Mouse (Mus musculus): ENCODE data around the gene Tldc2.
A peak's percentile ranks its signal among the peaks of the same experiment; 100 is the strongest.

The Tldc2 gene

GRCm38 (mm10) chr2:157086796-157087195, at the start of gene Tldc2:
Tldc2 (plus strand) TSS chr2:157087055.
- DNase-seq (ENCODE audit: low read depth, low spot score) = no peak

GRCm38 (mm10) chr2:157037303-157037702, 49.6 kb upstream of the Tldc2 start:
- DNase-seq (ENCODE audit: low read depth, low spot score) = no peak

- no peak for DNase-seq (ENCODE audit: low read depth, low spot score)
Observed at GRCm38 (mm10) chr2:157039900-157040648, 46.8 kb upstream of the Tldc2 start.

GRCm38 (mm10) chr2:157040649-157041046, 46.2 kb upstream of the Tldc2 start:
- DNase-seq (ENCODE audit: low read depth, low spot score) = no peak

GRCm38 (mm10) chr2:157041421-157041820, 45.4 kb upstream of the Tldc2 start:
- DNase-seq (ENCODE audit: low read depth, low spot score) = no peak

- DNase-seq (ENCODE audit: low read depth, low spot score) = no peak
Observed at GRCm38 (mm10) chr2:157043556-157043955, 43.3 kb upstream of the Tldc2 start.

GRCm38 (mm10) chr2:157043987-157044386, 42.9 kb upstream of the Tldc2 start:
- no peak for DNase-seq (ENCODE audit: low read depth, low spot score)

- no peak for DNase-seq (ENCODE audit: low read depth, low spot score)
Observed at GRCm38 (mm10) chr2:157045932-157046331, 40.9 kb upstream of the Tldc2 start.

GRCm38 (mm10) chr2:157046956-157047355, 39.9 kb upstream of the Tldc2 start:
- no peak for DNase-seq (ENCODE audit: low read depth, low spot score)

- peak; percentile 92 for DNase-seq (ENCODE audit: low read depth, low spot score)
Observed at GRCm38 (mm10) chr2:157048395-157049181, 38.3 kb upstream of the Tldc2 start.

GRCm38 (mm10) chr2:157049831-157050243, 37.0 kb upstream of the Tldc2 start:
- peak; percentile 67 for DNase-seq (ENCODE audit: low read depth, low spot score)

- DNase-seq (ENCODE audit: low read depth, low spot score) = no peak
Observed at GRCm38 (mm10) chr2:157052448-157052847, 34.4 kb upstream of the Tldc2 start.

GRCm38 (mm10) chr2:157053124-157053523, 33.7 kb upstream of the Tldc2 start:
- no peak for DNase-seq (ENCODE audit: low read depth, low spot score)

GRCm38 (mm10) chr2:157053787-157054186, 33.1 kb upstream of the Tldc2 start:
- DNase-seq (ENCODE audit: low read depth, low spot score) = no peak

- no peak for DNase-seq (ENCODE audit: low read depth, low spot score)
Observed at GRCm38 (mm10) chr2:157054297-157054696, 32.6 kb upstream of the Tldc2 start.

GRCm38 (mm10) chr2:157054816-157055215, 32.0 kb upstream of the Tldc2 start:
- DNase-seq (ENCODE audit: low read depth, low spot score) = no peak

- DNase-seq (ENCODE audit: low read depth, low spot score) = no peak
Observed at GRCm38 (mm10) chr2:157055721-157056120, 31.1 kb upstream of the Tldc2 start.

GRCm38 (mm10) chr2:157057186-157057585, 29.7 kb upstream of the Tldc2 start:
- DNase-seq (ENCODE audit: low read depth, low spot score) = no peak

- no peak for DNase-seq (ENCODE audit: low read depth, low spot score)
Observed at GRCm38 (mm10) chr2:157057758-157058157, 29.1 kb upstream of the Tldc2 start.

- DNase-seq (ENCODE audit: low read depth, low spot score) = peak; percentile 76
Observed at GRCm38 (mm10) chr2:157058342-157058998, 28.4 kb upstream of the Tldc2 start.

GRCm38 (mm10) chr2:157059166-157059565, 27.7 kb upstream of the Tldc2 start:
- no peak for DNase-seq (ENCODE audit: low read depth, low spot score)

- DNase-seq (ENCODE audit: low read depth, low spot score) = no peak
Observed at GRCm38 (mm10) chr2:157060037-157060436, 26.8 kb upstream of the Tldc2 start.
